ENCODE assay signal across 8 mouse cellular contexts in genomic region chr2:154891585-154891984, GRCm38 (mm10). TPM values are rescaled to one million over a fixed set of nuclear protein-coding genes. Genes with fewer than 3 reads are reported as not detected.
DNase-seq lines count a peak whose midpoint lies in the region; ATAC-seq and TF ChIP-seq lines count a peak whose summit lies in the region.

No protein-coding gene starts in this region.

- peak overlapping the region; percentile 91; the same call in 1 of the 2 replicates for H3K27ac ChIP-seq in kidney, postnatal 0 days
- no peak overlapping the region for H3K27ac ChIP-seq in bone marrow, adult 2 months (ENCODE audit: control insufficient read depth, insufficient read depth, low read depth, low read length, poor library complexity)
- H3K27ac ChIP-seq in hindbrain, embryonic 14.5 days = no peak overlapping the region
- H3K27ac ChIP-seq in midbrain, embryonic 15.5 days = no peak overlapping the region

- peak; percentile 31 for DNase-seq in kidney, postnatal 0 days (ENCODE audit: low spot score)
- no peak for DNase-seq in kidney, adult 8-10 months
- DNase-seq in hindbrain, embryonic 14.5 days (ENCODE audit: low spot score) = no peak
- no peak for DNase-seq in T-cell, adult 2 months (ENCODE audit: low spot score)
- no peak for DNase-seq in testis, postnatal 10 days (ENCODE audit: low spot score)

- WGBS in kidney, postnatal 0 days = 9% methylated on average over 2 of the region's 2 CpGs
- WGBS in bone marrow, adult 2 months = 5% methylated on average over 2 of the region's 2 CpGs
- 19% methylated on average over 2 of the region's 2 CpGs for WGBS in hindbrain, embryonic 14.5 days
- 17% methylated on average over 2 of the region's 2 CpGs for WGBS in midbrain, embryonic 15.5 days

- no peak for TF ChIP-seq POLR2A in bone marrow, adult 2 months (IDR thresholded peaks at IDR 0.05; ENCODE audit: borderline replicate concordance, control insufficient read depth, low read depth, low read length)

- H3K36me3 ChIP-seq in kidney, postnatal 0 days (ENCODE audit: insufficient read depth, low read length) = peaks cover 11% of the 10 kb centered on the region; the same call in 1 of the 2 replicates
- H3K36me3 ChIP-seq in hindbrain, embryonic 14.5 days (replicated peaks; ENCODE audit: control insufficient read depth, insufficient read depth) = peaks cover 17% of the 10 kb centered on the region
- peaks cover 9% of the 10 kb centered on the region; the same call in 1 of the 2 replicates for H3K36me3 ChIP-seq in midbrain, embryonic 15.5 days (replicated peaks)

- H3K4me3 ChIP-seq in kidney, postnatal 0 days (replicated peaks; ENCODE audit: low read depth, low read length) = peak overlapping the region; percentile 86
- peak overlapping the region; percentile 96 for H3K4me3 ChIP-seq in bone marrow, adult 2 months (replicated peaks; ENCODE audit: control insufficient read depth, low read depth, low read length)
- H3K4me3 ChIP-seq in hindbrain, embryonic 14.5 days (replicated peaks; ENCODE audit: low read length) = peak overlapping the region; percentile 89
- peak overlapping the region; percentile 92 for H3K4me3 ChIP-seq in midbrain, embryonic 15.5 days

- 0 out of 2 replicates have a peak, but pooled peaks cover 6% of the 10 kb centered on the region for H3K4me1 ChIP-seq in kidney, postnatal 0 days (replicated peaks; ENCODE audit: insufficient read depth, low read length)
- H3K4me1 ChIP-seq in bone marrow, adult 2 months (ENCODE audit: control insufficient read depth, insufficient read depth, low read length) = no peaks in the 10 kb centered on the region; the same call in 1 of the 2 replicates
- peaks cover 17% of the 10 kb centered on the region for H3K4me1 ChIP-seq in hindbrain, embryonic 14.5 days (replicated peaks; ENCODE audit: control insufficient read depth, insufficient read depth, low read length)
- peaks cover 26% of the 10 kb centered on the region for H3K4me1 ChIP-seq in midbrain, embryonic 15.5 days

- peak overlapping the region; percentile 64 for H3K4me2 ChIP-seq in kidney, postnatal 0 days (ENCODE audit: low read length)
- peak overlapping the region; percentile 81 for H3K4me2 ChIP-seq in hindbrain, embryonic 14.5 days (replicated peaks)
- peak overlapping the region; percentile 80 for H3K4me2 ChIP-seq in midbrain, embryonic 15.5 days

- no peaks in the 10 kb centered on the region for H3K27me3 ChIP-seq in kidney, postnatal 0 days (ENCODE audit: insufficient read depth, low read length)
- no peaks in the 10 kb centered on the region; the same call in 1 of the 2 replicates for H3K27me3 ChIP-seq in hindbrain, embryonic 14.5 days (ENCODE audit: control insufficient read depth, insufficient read depth, low read length)
- H3K27me3 ChIP-seq in midbrain, embryonic 15.5 days (replicated peaks) = no peaks in the 10 kb centered on the region

- H3K9ac ChIP-seq in kidney, postnatal 0 days (ENCODE audit: low read depth, low read length) = peak overlapping the region; percentile 91
- H3K9ac ChIP-seq in hindbrain, embryonic 14.5 days = peak overlapping the region; percentile 83
- H3K9ac ChIP-seq in midbrain, embryonic 15.5 days = peak overlapping the region; percentile 88

- ATAC-seq in kidney, postnatal 0 days (replicated peaks; ENCODE audit: low FRiP score, low read depth) = no peak
- no peak for ATAC-seq in hindbrain, embryonic 14.5 days (ENCODE audit: low FRiP score)
- ATAC-seq in midbrain, embryonic 15.5 days (replicated peaks) = no peak
- no peak for ATAC-seq in granulocyte monocyte progenitor cell, adult 5-6 weeks (replicated peaks; ENCODE audit: poor library complexity, severe bottlenecking)

- TF ChIP-seq CTCF in kidney, postnatal 0 days (IDR thresholded peaks at IDR 0.05; ENCODE audit: low read depth) = no peak
- no peak for TF ChIP-seq CTCF in bone marrow, adult 2 months (IDR thresholded peaks at IDR 0.05; ENCODE audit: control insufficient read depth, insufficient read depth, low read length)

- H3K9me3 ChIP-seq in kidney, postnatal 0 days (replicated peaks; ENCODE audit: low read length) = no peaks in the 10 kb centered on the region
- no peaks in the 10 kb centered on the region for H3K9me3 ChIP-seq in hindbrain, embryonic 14.5 days (ENCODE audit: control insufficient read depth, low read length)
- H3K9me3 ChIP-seq in midbrain, embryonic 15.5 days = no peaks in the 10 kb centered on the region

RNA-seq across cellular contexts. Expression of gene Eif2s2, which starts 1.1 kb away (rescaled TPM):
- polyA plus RNA-seq in kidney, postnatal 0 days (2015; fragmentation: Nextera tagmentation; extraction: Ambion mirVana) = 107 and 109 TPM in 2 replicates
- polyA plus RNA-seq in bone marrow, adult 2 months (2011; ENCODE audit: insufficient read depth, insufficient read length, low replicate concordance, missing spikeins) = 46.8 and 88.6 TPM in 2 replicates
- polyA plus RNA-seq in hindbrain, embryonic 14.5 days (2014; fragmentation: Nextera tagmentation; extraction: Ambion mirVana) = 72.7 and 74.2 TPM in 2 replicates
- 61.7 and 69.0 TPM in 2 replicates for polyA plus RNA-seq in midbrain, embryonic 15.5 days (2015; fragmentation: Nextera tagmentation; extraction: Ambion mirVana)
- 145 and 157 TPM in 2 replicates for total RNA-seq in granulocyte monocyte progenitor cell, adult 5-6 weeks (2014; fragmentation: Nextera tagmentation)
- 212 and 223 TPM in 2 replicates for total RNA-seq in granulocyte monocyte progenitor cell, adult 5-6 weeks (2017)
